Mouse (Mus musculus): ENCODE data around the gene Huwe1.

DNA sequence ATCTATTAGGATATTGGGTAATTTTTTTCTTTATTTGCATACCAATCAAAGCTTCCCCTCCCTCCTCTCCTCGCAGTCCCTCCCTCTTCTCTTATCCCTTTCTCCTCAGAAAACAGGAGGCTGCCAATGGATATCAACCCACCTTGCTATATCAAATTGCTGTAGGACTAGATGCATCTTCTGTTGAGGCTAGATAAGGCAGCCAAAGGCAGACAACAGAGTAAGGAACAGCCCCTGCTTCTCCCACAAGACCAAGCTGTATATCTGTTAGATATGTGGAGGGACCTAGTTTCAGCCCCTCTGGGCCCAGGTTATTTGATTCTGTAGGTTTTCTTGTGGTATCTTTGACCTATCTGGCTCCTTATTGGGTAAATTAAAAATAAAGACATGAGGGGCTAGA is 110.1 kb downstream of the Huwe1 start:
- TF ChIP-seq CTCF (IDR thresholded peaks at IDR 0.05; ENCODE audit: control insufficient read depth, insufficient read depth, insufficient read length) (no peak), CEBPB (IDR thresholded peaks at IDR 0.05; ENCODE audit: low read depth) (no peak), MAX (IDR thresholded peaks at IDR 0.05) (no peak), USF1 (IDR thresholded peaks at IDR 0.05; ENCODE audit: low read depth) (no peak), MYOG (IDR thresholded peaks at IDR 0.05; ENCODE audit: control insufficient read depth, extremely low read depth, insufficient read length) (no peak), FOSL1 (IDR thresholded peaks at IDR 0.05; ENCODE audit: insufficient read depth, low read length, poor library complexity, severe bottlenecking) (no peak)
